Mouse (Mus musculus): ENCODE data around the gene C2cd3. TPM values are rescaled to one million over a fixed set of nuclear protein-coding genes. Genes with fewer than 3 reads are reported as not detected.

The C2cd3 gene
- polyA plus RNA-seq (2015; fragmentation: Nextera tagmentation; extraction: Ambion mirVana) = 34.7 and 35.1 TPM in 2 replicates

DNA sequence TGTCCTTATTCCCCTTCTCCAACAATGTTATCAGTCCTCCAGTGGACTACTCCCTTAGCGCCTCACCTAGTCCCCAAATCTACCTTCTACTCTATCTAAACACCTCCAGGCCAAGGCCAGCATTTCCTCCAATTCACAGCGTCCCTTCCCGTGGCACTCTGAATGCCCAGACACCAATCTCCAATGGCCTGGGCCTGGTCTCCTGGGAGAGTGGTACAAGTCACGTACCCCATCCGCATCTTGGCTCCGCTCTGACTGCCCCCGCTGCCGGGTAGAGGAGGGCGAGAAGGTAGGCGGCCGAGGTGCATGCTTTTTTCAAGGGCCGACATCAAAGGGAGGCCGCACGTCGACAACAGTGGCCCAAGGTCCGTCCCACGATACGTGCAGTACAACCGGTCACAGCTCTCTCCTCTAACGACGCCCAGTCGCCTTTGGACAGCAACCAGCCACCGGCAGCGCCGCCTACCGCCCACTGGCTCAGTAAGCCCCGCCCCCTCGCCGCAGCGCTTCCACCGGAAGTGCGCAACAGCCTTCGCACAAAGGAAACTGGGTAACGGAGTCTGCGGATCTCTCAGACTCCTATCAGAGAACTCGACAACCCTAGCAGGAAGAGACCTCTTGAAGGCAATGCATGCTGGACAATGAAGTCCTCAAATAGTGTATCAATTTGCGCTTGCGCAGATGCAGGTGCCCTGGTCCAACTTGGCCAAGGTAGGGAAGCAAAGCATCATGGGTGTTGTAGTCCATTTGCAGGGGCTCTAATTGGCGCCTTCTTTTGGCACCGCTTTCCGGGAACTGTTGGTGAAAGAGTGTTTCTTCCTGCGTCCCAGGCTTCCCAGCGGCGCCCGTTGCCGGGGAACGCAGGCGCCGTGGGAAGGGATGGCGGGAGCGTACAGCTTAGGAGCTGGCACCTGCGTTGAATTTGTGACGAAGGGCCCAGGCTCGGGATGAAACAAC is at the start of gene C2cd3, which contains the start of gene Ppme1:
C2cd3 (plus strand) TSS at position 739 of the 957 bp plus-strand sequence.
Ppme1 (minus strand) TSS at position 813 of the 957 bp plus-strand sequence.
- H3K36me3 ChIP-seq (ENCODE audit: poor library complexity, severe bottlenecking) = peaks cover 22% of the 10 kb centered on the region
- no peaks in the 10 kb centered on the region for H3K27me3 ChIP-seq
- peak within 1 kb of the TSS; percentile 67 for H3K4me2 ChIP-seq
- H3K4me3 ChIP-seq = peak within 1 kb of the TSS; percentile 71
- under 1% methylated on average over 54 of the region's 54 CpGs for WGBS
- peak within 1 kb of the TSS; percentile 84 for H3K9ac ChIP-seq
- H3K27ac ChIP-seq = peak within 1 kb of the TSS; percentile 73
- ATAC-seq = peak; percentile 98
- no peaks in the 10 kb centered on the region for H3K9me3 ChIP-seq (replicated peaks)
- H3K4me1 ChIP-seq = peaks cover 35% of the 10 kb centered on the region

- no peak overlapping the region for H3K4me3 ChIP-seq
- H3K27ac ChIP-seq = no peak overlapping the region
- H3K9ac ChIP-seq = no peak overlapping the region
- H3K36me3 ChIP-seq (ENCODE audit: poor library complexity, severe bottlenecking) = peaks cover 39% of the 10 kb centered on the region
- no peak for ATAC-seq
- no peaks in the 10 kb centered on the region for H3K27me3 ChIP-seq
- no peak overlapping the region for H3K4me2 ChIP-seq
- no peaks in the 10 kb centered on the region for H3K4me1 ChIP-seq
- WGBS = 93% methylated on average over 3 of the region's 3 CpGs
- no peaks in the 10 kb centered on the region for H3K9me3 ChIP-seq (replicated peaks)
Measured at GRCm38 (mm10) chr7:100323721-100324120, 48.3 kb upstream of the C2cd3 start.

GRCm38 (mm10) chr7:100325482-100325881 is 46.6 kb upstream of the C2cd3 start:
- H3K9me3 ChIP-seq (replicated peaks) = no peaks in the 10 kb centered on the region
- H3K27me3 ChIP-seq = no peaks in the 10 kb centered on the region
- no peak overlapping the region for H3K4me2 ChIP-seq
- H3K36me3 ChIP-seq (ENCODE audit: poor library complexity, severe bottlenecking) = peaks cover 54% of the 10 kb centered on the region
- 82% methylated on average over 6 of the region's 6 CpGs for WGBS
- no peaks in the 10 kb centered on the region for H3K4me1 ChIP-seq
- H3K9ac ChIP-seq = no peak overlapping the region
- ATAC-seq = no peak
- no peak overlapping the region for H3K27ac ChIP-seq
- H3K4me3 ChIP-seq = no peak overlapping the region

DNA sequence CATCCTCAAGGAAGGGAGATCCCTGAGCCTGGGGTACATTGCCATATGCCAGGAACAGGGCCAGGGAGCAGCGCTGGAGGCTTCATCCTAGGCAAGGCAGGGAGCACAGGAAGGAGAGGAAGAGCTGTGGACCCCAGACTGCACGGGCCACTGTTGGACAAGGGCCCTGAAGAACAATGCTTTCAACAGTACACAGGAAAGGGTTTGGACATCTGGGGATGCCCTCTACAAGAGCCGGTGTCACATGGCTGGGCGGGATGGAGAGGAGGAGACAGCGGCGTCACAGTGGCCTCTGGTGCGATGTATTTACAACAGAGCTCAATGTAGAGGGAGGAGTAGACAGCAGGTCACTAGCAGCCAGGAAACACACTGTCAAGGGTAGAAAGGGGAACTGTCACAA is 44.5 kb upstream of the C2cd3 start:
- Histone ChIP-seq H3K4me1 (no peaks in the 10 kb centered on the region), H3K4me3 (no peak overlapping the region), H3K4me2 (no peak overlapping the region), H3K27me3 (no peaks in the 10 kb centered on the region), H3K27ac (no peak overlapping the region), H3K9ac (no peak overlapping the region), H3K36me3 (ENCODE audit: poor library complexity, severe bottlenecking) (peaks cover 74% of the 10 kb centered on the region), H3K9me3 (replicated peaks) (no peaks in the 10 kb centered on the region)
- WGBS = 93% methylated on average over 7 of the region's 7 CpGs
- ATAC-seq = no peak

- Histone ChIP-seq H3K9me3 (replicated peaks) (no peaks in the 10 kb centered on the region), H3K4me1 (no peaks in the 10 kb centered on the region), H3K4me2 (no peak overlapping the region), H3K4me3 (no peak overlapping the region), H3K27ac (no peak overlapping the region), H3K27me3 (no peaks in the 10 kb centered on the region), H3K36me3 (ENCODE audit: poor library complexity, severe bottlenecking) (peaks cover 85% of the 10 kb centered on the region), H3K9ac (no peak overlapping the region)
- no peak for ATAC-seq
- WGBS = 91% methylated on average over 4 of the region's 4 CpGs
Measured at GRCm38 (mm10) chr7:100328636-100329035, 43.4 kb upstream of the C2cd3 start.

DNA sequence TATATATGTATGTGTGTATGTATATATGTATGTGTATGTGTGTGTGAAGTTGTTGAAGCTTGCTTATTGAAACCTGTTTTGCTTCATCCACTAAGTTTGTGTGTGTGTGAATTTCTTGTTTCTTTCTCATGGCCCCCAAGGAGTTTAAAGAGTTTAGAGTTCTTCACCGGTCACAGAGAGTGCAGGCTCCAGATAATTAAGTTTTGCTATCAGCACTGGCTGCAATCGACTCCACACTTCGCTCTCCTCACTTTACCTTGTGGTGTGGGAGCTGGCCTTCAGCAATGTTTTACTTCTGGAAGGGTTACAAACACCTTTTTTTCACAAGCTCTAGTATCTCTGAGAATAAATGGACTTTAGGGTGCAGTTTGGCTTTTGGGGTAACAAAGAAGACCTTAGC is 40.8 kb upstream of the C2cd3 start:
- Histone ChIP-seq H3K9me3 (replicated peaks) (no peaks in the 10 kb centered on the region), H3K9ac (no peak overlapping the region), H3K36me3 (ENCODE audit: poor library complexity, severe bottlenecking) (peaks cover 96% of the 10 kb centered on the region), H3K4me2 (no peak overlapping the region), H3K4me3 (no peak overlapping the region), H3K27me3 (no peaks in the 10 kb centered on the region), H3K4me1 (no peaks in the 10 kb centered on the region), H3K27ac (no peak overlapping the region)
- 93% methylated on average over 3 of the region's 3 CpGs for WGBS
- ATAC-seq = no peak

DNA sequence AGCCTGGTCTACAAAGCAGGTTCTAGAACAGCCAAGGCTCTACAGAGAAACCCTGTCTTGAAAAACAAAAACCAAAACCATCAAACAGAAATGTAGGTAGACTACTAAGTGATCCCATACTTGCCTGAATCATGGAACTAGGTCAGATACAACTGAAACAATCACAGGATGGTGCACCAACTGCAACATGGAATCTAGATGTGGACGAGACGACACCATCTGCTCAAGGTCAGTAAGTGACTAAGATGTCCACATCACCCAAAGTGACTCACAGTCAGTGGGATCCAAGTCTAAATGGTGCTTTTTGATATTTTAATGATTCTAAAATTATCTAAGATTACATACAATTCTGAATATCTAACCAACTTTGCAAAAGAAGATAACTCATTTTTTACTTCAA is 36.1 kb upstream of the C2cd3 start:
- Histone ChIP-seq H3K9me3 (replicated peaks) (no peaks in the 10 kb centered on the region), H3K36me3 (ENCODE audit: poor library complexity, severe bottlenecking) (peaks cover 95% of the 10 kb centered on the region), H3K4me1 (no peaks in the 10 kb centered on the region), H3K27me3 (no peaks in the 10 kb centered on the region), H3K4me2 (no peak overlapping the region), H3K9ac (no peak overlapping the region), H3K4me3 (no peak overlapping the region), H3K27ac (no peak overlapping the region)
- ATAC-seq = no peak
- WGBS = 95% methylated on average over 2 of the region's 2 CpGs

DNA sequence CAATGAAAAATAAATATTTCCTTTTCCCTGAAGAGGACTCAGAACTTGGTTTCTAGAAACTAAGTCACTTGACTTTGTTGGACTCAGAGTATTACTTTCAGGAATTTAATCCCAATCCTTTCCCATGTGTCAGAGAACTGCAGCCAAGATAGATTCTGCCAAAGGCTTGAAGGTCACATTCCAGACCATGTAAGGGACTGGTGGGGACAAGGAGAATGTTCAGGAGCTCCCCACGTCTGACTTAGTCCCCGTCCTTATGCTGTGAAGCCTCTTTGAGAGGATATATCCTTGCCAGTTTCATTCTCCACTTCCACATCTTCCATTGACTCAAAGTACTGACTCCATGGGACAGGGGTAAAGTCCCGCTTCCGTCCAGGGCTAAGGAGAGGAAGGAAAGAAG is 17.0 kb upstream of the C2cd3 start:
- ATAC-seq = no peak
- H3K9me3 ChIP-seq (replicated peaks) = no peaks in the 10 kb centered on the region
- H3K4me3 ChIP-seq = no peak overlapping the region
- no peaks in the 10 kb centered on the region for H3K27me3 ChIP-seq
- no peak overlapping the region for H3K9ac ChIP-seq
- H3K27ac ChIP-seq = no peak overlapping the region
- H3K4me1 ChIP-seq = no peaks in the 10 kb centered on the region
- WGBS = 94% methylated on average over 4 of the region's 4 CpGs
- H3K36me3 ChIP-seq (ENCODE audit: poor library complexity, severe bottlenecking) = peaks cover 22% of the 10 kb centered on the region
- H3K4me2 ChIP-seq = no peak overlapping the region

DNA sequence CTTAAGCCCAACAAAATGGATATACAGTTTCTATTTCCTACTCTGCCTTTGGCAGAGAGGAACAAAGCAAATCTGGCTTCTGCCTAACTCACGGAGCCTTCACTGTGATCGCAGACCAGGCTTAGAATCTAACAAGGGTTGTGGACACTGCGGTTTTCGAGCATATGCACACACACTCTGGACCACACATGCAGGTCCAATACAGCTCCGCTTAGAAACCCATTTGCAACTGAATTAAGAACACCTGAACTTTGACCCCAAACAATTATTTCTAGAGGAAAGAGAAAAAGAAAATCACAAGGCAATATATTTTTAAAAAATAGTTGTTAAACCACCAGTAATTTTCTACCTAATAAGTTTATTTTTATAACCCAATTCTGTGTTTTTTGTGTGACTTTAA is 15.7 kb upstream of the C2cd3 start:
- no peak for ATAC-seq
- WGBS = 68% methylated on average over 5 of the region's 5 CpGs
- H3K9ac ChIP-seq = no peak overlapping the region

DNA sequence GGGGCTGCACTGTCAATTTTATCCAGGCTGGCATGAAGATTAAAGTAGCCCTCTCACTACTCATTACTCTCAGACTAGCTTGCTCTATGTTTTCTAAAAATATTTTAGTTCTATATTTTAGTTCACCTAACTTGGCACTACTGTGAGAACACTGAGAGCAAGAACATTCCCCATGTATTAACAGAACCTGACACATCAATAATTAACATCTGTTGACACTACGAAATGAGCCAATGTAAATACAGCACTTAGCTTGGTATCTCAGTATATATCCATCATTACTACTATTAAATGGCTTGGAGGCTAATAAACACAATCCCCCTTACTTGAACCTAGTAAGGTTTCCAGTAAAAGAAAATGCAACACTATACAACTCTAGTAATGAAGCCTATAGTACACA is 15.3 kb upstream of the C2cd3 start:
- Histone ChIP-seq H3K27ac (no peak overlapping the region), H3K36me3 (ENCODE audit: poor library complexity, severe bottlenecking) (peaks cover 13% of the 10 kb centered on the region), H3K4me2 (no peak overlapping the region), H3K4me1 (no peaks in the 10 kb centered on the region), H3K4me3 (no peak overlapping the region), H3K9me3 (replicated peaks) (no peaks in the 10 kb centered on the region), H3K27me3 (no peaks in the 10 kb centered on the region), H3K9ac (no peak overlapping the region)
- ATAC-seq = no peak
- whole genome bisulfite sequencing = 97% methylated on average over 1 of the region's 1 CpGs

More for the DNA sequence above, 15.7 kb upstream of the C2cd3 start:
- H3K4me2 ChIP-seq = no peak overlapping the region
- no peak overlapping the region for H3K27ac ChIP-seq
- H3K9me3 ChIP-seq (replicated peaks) = no peaks in the 10 kb centered on the region
- peaks cover 17% of the 10 kb centered on the region for H3K36me3 ChIP-seq (ENCODE audit: poor library complexity, severe bottlenecking)
- no peaks in the 10 kb centered on the region for H3K27me3 ChIP-seq
- H3K4me3 ChIP-seq = no peak overlapping the region
- no peaks in the 10 kb centered on the region for H3K4me1 ChIP-seq

DNA sequence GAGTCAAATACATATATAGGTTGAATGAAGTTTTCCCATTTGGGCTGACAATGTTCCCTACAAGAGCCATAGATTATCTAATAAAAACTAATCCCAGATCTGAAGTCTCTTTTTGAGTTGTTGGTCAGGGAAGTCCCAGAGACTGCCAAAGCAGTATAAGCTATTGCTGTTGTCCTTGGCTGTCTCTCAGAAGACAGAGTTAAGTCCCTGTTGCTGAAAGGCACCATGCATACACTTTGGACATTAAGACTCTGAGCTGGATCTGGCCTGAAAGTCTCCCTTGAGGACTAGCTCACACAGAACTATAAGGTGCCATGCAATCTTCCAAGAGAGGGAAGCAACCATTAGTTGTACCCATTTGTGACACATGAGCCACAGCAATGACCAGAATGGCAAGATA is 14.2 kb upstream of the C2cd3 start:
- Histone ChIP-seq H3K4me2 (no peak overlapping the region), H3K27me3 (no peaks in the 10 kb centered on the region), H3K27ac (no peak overlapping the region), H3K4me3 (no peak overlapping the region), H3K9me3 (replicated peaks) (no peaks in the 10 kb centered on the region), H3K9ac (no peak overlapping the region), H3K4me1 (no peaks in the 10 kb centered on the region), H3K36me3 (ENCODE audit: poor library complexity, severe bottlenecking) (peaks cover 9% of the 10 kb centered on the region)
- no peak for ATAC-seq

DNA sequence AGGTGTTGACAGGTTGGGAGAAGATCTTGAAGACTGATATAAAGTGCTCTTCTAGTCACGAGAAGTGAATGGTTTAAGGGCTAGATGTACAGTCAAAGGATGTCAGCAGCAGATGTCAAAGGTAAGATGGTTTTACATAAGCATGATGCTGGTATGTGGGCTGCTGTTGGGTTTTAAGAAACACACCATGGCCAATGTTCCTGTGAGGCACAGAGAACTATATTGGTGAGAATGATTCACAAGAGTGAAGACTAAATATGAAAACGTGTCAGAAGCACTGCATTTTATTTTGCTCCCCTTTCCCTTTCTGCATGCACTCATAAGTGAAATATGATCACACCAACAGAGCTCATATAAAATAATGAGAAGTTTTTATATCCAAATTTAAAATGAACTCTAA is 8.9 kb upstream of the C2cd3 start:
- Histone ChIP-seq H3K4me1 (peaks cover 7% of the 10 kb centered on the region; the same call in 1 of the 2 replicates), H3K4me2 (no peak overlapping the region), H3K4me3 (no peak overlapping the region), H3K9me3 (replicated peaks) (no peaks in the 10 kb centered on the region), H3K9ac (no peak overlapping the region), H3K36me3 (ENCODE audit: poor library complexity, severe bottlenecking) (no peaks in the 10 kb centered on the region), H3K27me3 (no peaks in the 10 kb centered on the region), H3K27ac (no peak overlapping the region)
- no peak for ATAC-seq
- WGBS = 88% methylated on average over 2 of the region's 2 CpGs

All from forebrain, embryonic 13.5 days (tissue).